Mouse (Mus musculus) kidney, adult 2 months (tissue): Measurements from ENCODE around the gene Traf1. TPM values are rescaled to one million over a fixed set of nuclear protein-coding genes. Genes with fewer than 3 reads are reported as not detected.

Experiments used
- DNase-seq: peaks from one replicate; pipeline ENCODE4 v3.0.0; 2021
- H3K27ac ChIP-seq: fragments of 200-500 bp; 2 replicates; pipeline ENCODE4 v1.5.1; 2012; ENCODE audit warnings: low read depth, low read length, control low read depth, inconsistent platforms; ENCODE audit not compliant: insufficient read depth
- H3K27me3 ChIP-seq: fragments of 200-500 bp; replicated peaks from 2 replicates; pipeline ENCODE4 v1.6.1; 2012; ENCODE audit warnings: mild to moderate bottlenecking, moderate library complexity, low read length, inconsistent platforms; ENCODE audit not compliant: control insufficient read depth, insufficient read depth
- H3K36me3 ChIP-seq: fragments of 200-500 bp; 2 replicates; pipeline ENCODE4 v1.6.1; 2012; ENCODE audit warnings: mild to moderate bottlenecking, moderate library complexity, low read length, inconsistent platforms; ENCODE audit not compliant: control insufficient read depth, insufficient read depth
- H3K4me1 ChIP-seq: fragments of 200-500 bp; 2 replicates; pipeline ENCODE4 v1.6.1; 2011; ENCODE audit warnings: low read length; ENCODE audit not compliant: control insufficient read depth, insufficient read depth
- H3K4me3 ChIP-seq: fragments of 200-500 bp; 2 replicates; pipeline ENCODE4 v1.5.1; 2011; ENCODE audit warnings: mild to moderate bottlenecking, low read depth, low read length, control low read depth; ENCODE audit not compliant: insufficient read depth
- CTCF ChIP-seq: fragments of 200-500 bp; conservative IDR thresholded peaks from 2 replicates; pipeline ENCODE4 v1.5.1; 2011; ENCODE audit warnings: low read depth, mild to moderate bottlenecking, control low read depth, low read length, moderate library complexity, mixed read lengths; ENCODE audit not compliant: insufficient read depth, insufficient read length
- POLR2A ChIP-seq: fragments of 200-500 bp; IDR thresholded peaks from one replicate; pipeline ENCODE4 v1.6.1; 2011; ENCODE audit warnings: low read depth, low read length, control low read depth
- WGBS: fragments of 180-500 bp; shearing (Covaris S2); methylation state at CpG from one replicate; pipeline ENCODE4 v1.1.7; 2018; 5-methylcytosine and 5-hydroxymethylcytosine counted together
- polyA plus RNA-seq: library from polyadenylated mRNA; depleted of rRNA; stranded (reverse); fragments of >200 nt; gene quantifications from 2 replicates; pipeline ENCODE4 v1.2.3, GENCODE M21; 2012

Traf1 gene
- polyA plus RNA-seq, 1 experiment: 9.3 TPM

GRCm38 (mm10) chr2:34976945-34977658 lies 15.5 kb upstream of the Traf1 start:
- WGBS: 88% methylated on average over 8 of the region's 8 CpGs
- no peak for TF ChIP-seq POLR2A
- TF ChIP-seq CTCF: no peak

GRCm38 (mm10) chr2:34976447-34976846 lies 14.9 kb upstream of the Traf1 start:
- H3K4me3 ChIP-seq: no peak overlapping the region
- no peaks in the 10 kb centered on the region for H3K36me3 ChIP-seq
- 82% methylated on average over 6 of the region's 6 CpGs for WGBS
- H3K4me1 ChIP-seq: no peaks in the 10 kb centered on the region
- H3K27ac ChIP-seq: no peak overlapping the region
- H3K27me3 ChIP-seq: no peaks in the 10 kb centered on the region
- TF ChIP-seq CTCF (no peak), POLR2A (no peak)
- no peak for DNase-seq

More at GRCm38 (mm10) chr2:34976945-34977658, 15.5 kb upstream of the Traf1 start:
- Histone ChIP-seq H3K4me3 (no peak overlapping the region), H3K27me3 (no peaks in the 10 kb centered on the region), H3K36me3 (no peaks in the 10 kb centered on the region), H3K4me1 (no peaks in the 10 kb centered on the region), H3K27ac (no peak overlapping the region)
- DNase-seq: no peak

- H3K4me3 ChIP-seq: no peak overlapping the region
- H3K4me1 ChIP-seq: no peaks in the 10 kb centered on the region; the same call in 1 of the 2 replicates
- WGBS: 80% methylated on average over 8 of the region's 8 CpGs
- no peaks in the 10 kb centered on the region for H3K36me3 ChIP-seq
- TF ChIP-seq CTCF (no peak), POLR2A (no peak)
- no peak overlapping the region for H3K27ac ChIP-seq
- no peak for DNase-seq
- H3K27me3 ChIP-seq: no peaks in the 10 kb centered on the region
Observed at GRCm38 (mm10) chr2:34973087-34973486, 11.5 kb upstream of the Traf1 start.

- H3K4me3 ChIP-seq: no peak overlapping the region
- TF ChIP-seq CTCF (no peak), POLR2A (no peak)
- DNase-seq: no peak
- no peaks in the 10 kb centered on the region for H3K36me3 ChIP-seq
- no peaks in the 10 kb centered on the region; the same call in 1 of the 2 replicates for H3K4me1 ChIP-seq
- no peak overlapping the region for H3K27ac ChIP-seq
- WGBS: 58% methylated on average over 11 of the region's 11 CpGs
- H3K27me3 ChIP-seq: no peaks in the 10 kb centered on the region
Observed at GRCm38 (mm10) chr2:34971080-34971888, 9.7 kb upstream of the Traf1 start.

GRCm38 (mm10) chr2:34970092-34970750 lies 8.6 kb upstream of the Traf1 start:
- TF ChIP-seq CTCF (peak; percentile 84), POLR2A (no peak)
- no peak overlapping the region for H3K27ac ChIP-seq

GRCm38 (mm10) chr2:34969166-34969565 lies 7.6 kb upstream of the Traf1 start:
- 65% methylated on average over 7 of the region's 7 CpGs for WGBS
- DNase-seq: peak; percentile 32
- Histone ChIP-seq H3K36me3 (no peaks in the 10 kb centered on the region), H3K4me1 (no peaks in the 10 kb centered on the region; the same call in 1 of the 2 replicates), H3K27me3 (no peaks in the 10 kb centered on the region), H3K4me3 (no peak overlapping the region), H3K27ac (no peak overlapping the region)
- no peak for TF ChIP-seq CTCF
- no peak for TF ChIP-seq POLR2A

More at GRCm38 (mm10) chr2:34970092-34970750, 8.6 kb upstream of the Traf1 start:
- H3K4me1 ChIP-seq: no peaks in the 10 kb centered on the region; the same call in 1 of the 2 replicates
- no peaks in the 10 kb centered on the region for H3K27me3 ChIP-seq
- no peak overlapping the region for H3K4me3 ChIP-seq
- peak; percentile 80 for DNase-seq
- 19% methylated on average over 9 of the region's 9 CpGs for WGBS
- H3K36me3 ChIP-seq: no peaks in the 10 kb centered on the region
